Mouse (Mus musculus) embryonic fibroblast, embryonic 13.5 days (primary cell): ENCODE measurements around the gene Rimbp2.

Experiments
- CTCF ChIP-seq: IDR thresholded peaks from 2 replicates; pipeline ENCODE4 v1.5.1; 2011; ENCODE audit warnings: mild to moderate bottlenecking, control low read depth, low read length, moderate library complexity, borderline replicate concordance; ENCODE audit not compliant: insufficient read depth
- POLR2A ChIP-seq: IDR thresholded peaks from 2 replicates; pipeline ENCODE4 v1.6.1; 2011; ENCODE audit warnings: low read depth, mild to moderate bottlenecking, control low read depth, low read length, moderate library complexity

DNA sequence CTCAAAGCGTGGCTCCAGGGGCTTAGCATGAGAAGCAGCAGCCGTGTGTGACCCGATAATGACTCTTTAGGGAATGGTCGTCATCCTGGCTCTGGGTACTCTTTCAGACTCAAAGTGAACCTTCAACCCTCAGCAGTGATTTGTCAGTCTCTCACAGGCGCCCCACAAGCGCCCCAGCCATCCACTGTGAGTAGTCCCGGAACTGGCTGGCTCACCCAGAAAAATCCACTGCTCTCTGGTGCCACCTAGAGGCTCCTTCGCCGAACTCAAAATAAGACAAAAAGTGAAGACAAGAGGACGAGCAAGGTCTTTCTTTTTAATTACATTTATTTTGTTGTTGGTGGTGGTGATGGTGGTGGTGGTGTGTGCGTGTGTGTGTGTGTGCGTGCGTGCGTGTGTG is 18.0 kb upstream of the Rimbp2 start:
- TF ChIP-seq CTCF (no peak), POLR2A (no peak)
